Mouse (Mus musculus) C2C12 (cell line): Measurements from ENCODE around the gene Tmem131. TPM values are rescaled to one million over a fixed set of nuclear protein-coding genes. Genes with fewer than 3 reads are reported as not detected.

ENCODE experiments used
- H3K27me3 ChIP-seq: one replicate; pipeline ENCODE4 v1.6.1; 2011; ENCODE audit not compliant: control insufficient read depth, insufficient read depth, insufficient read length
- H3K36me3 ChIP-seq: one replicate; pipeline ENCODE4 v1.6.1; 2011; ENCODE audit not compliant: control insufficient read depth, insufficient read depth
- H3K4me3 ChIP-seq: one replicate; pipeline ENCODE4 v1.5.1; 2011; ENCODE audit warnings: mild to moderate bottlenecking, control low read depth; ENCODE audit not compliant: poor library complexity, insufficient read depth, severe bottlenecking
- H3K79me2 ChIP-seq: one replicate; pipeline ENCODE4 v1.6.1; 2011; ENCODE audit not compliant: control insufficient read depth, insufficient read depth
- H3K79me3 ChIP-seq: one replicate; pipeline ENCODE4 v1.6.1; 2011; ENCODE audit warnings: low read depth, control low read depth
- H3ac ChIP-seq: one replicate; pipeline ENCODE3; 2011; ENCODE audit warnings: low read depth; ENCODE audit not compliant: control insufficient read depth, insufficient read length
- CEBPB ChIP-seq: IDR thresholded peaks from one replicate; pipeline ENCODE4 v1.6.1; 2011; ENCODE audit warnings: low read depth, mild to moderate bottlenecking, control low read depth, moderate library complexity
- CTCF ChIP-seq: IDR thresholded peaks from one replicate; pipeline ENCODE4 v1.5.1; 2011; ENCODE audit not compliant: control insufficient read depth, insufficient read depth, insufficient read length
- FOSL1 ChIP-seq: IDR thresholded peaks from one replicate; pipeline ENCODE4 v1.8.0; 2011; ENCODE audit warnings: mild to moderate bottlenecking, low read length; ENCODE audit not compliant: poor library complexity, insufficient read depth, severe bottlenecking
- MAX ChIP-seq: IDR thresholded peaks from one replicate; pipeline ENCODE4 v1.6.1; 2011; ENCODE audit warnings: mild to moderate bottlenecking, control low read depth
- MYOD1 ChIP-seq: IDR thresholded peaks from one replicate; pipeline ENCODE4 v1.6.1; 2011; ENCODE audit warnings: low read depth; ENCODE audit not compliant: control insufficient read depth, insufficient read length
- MYOG ChIP-seq: IDR thresholded peaks from one replicate; pipeline ENCODE4 v1.6.1; 2011; ENCODE audit not compliant: control insufficient read depth, insufficient read length; ENCODE audit errors: extremely low read depth
- USF1 ChIP-seq: IDR thresholded peaks from one replicate; pipeline ENCODE4 v1.6.1; 2011; ENCODE audit warnings: low read depth, mild to moderate bottlenecking, control low read depth, moderate library complexity
- polyA plus RNA-seq: library from polyadenylated mRNA; unstranded; fragments of >200 nt; fragmentation: generic; extraction: Trizol; gene quantifications from one replicate; pipeline ENCODE4 v1.2.1, GENCODE M21; 2012; ENCODE audit warnings: missing spikeins

Gene Tmem131
- polyA plus RNA-seq, 1 experiment, result 12.9 TPM

DNA sequence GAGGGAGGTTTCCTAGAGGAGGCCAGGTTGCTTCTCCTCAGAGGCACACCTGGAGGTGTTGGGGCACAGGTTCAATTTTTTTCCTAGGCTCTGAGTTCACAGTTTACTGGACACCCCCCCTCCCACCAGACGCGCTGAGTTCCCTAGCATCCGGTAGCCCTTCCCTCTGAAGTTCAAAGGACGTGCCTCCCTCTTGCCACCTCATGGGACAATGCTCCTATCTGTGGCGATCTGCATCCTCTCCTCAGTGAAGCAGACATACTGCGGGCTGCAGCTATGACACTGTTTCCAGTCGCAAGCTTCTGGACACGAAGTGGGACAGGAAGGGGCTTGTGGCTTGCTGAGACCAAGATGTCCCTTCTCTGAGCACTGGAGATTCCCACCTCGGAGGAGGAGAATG, 183.1 kb downstream of the Tmem131 start:
- Histone ChIP-seq H3K79me3 (no peaks in the 10 kb centered on the region), H3K79me2 (no peaks in the 10 kb centered on the region), H3K4me3 (no peak overlapping the region), H3K36me3 (no peaks in the 10 kb centered on the region), H3K27me3 (peaks cover 21% of the 10 kb centered on the region), H3ac (no peak overlapping the region)
- no peak for TF ChIP-seq FOSL1
- no peak for TF ChIP-seq USF1
- TF ChIP-seq MAX, result no peak
- no peak for TF ChIP-seq MYOD1
- TF ChIP-seq CEBPB, result no peak
- TF ChIP-seq MYOG, result no peak
- TF ChIP-seq CTCF, result no peak

GRCm38 (mm10) chr1:36759076-36759475, 184.4 kb downstream of the Tmem131 start:
- H3K4me3 ChIP-seq, result no peak overlapping the region
- no peaks in the 10 kb centered on the region for H3K79me3 ChIP-seq
- no peak overlapping the region for H3ac ChIP-seq
- no peaks in the 10 kb centered on the region for H3K36me3 ChIP-seq
- no peak for TF ChIP-seq MAX
- peaks cover 14% of the 10 kb centered on the region for H3K27me3 ChIP-seq
- no peaks in the 10 kb centered on the region for H3K79me2 ChIP-seq

GRCm38 (mm10) chr1:36758553-36758952, 184.9 kb downstream of the Tmem131 start:
- no peak overlapping the region for H3K4me3 ChIP-seq
- H3K79me3 ChIP-seq, result no peaks in the 10 kb centered on the region
- H3K79me2 ChIP-seq, result no peaks in the 10 kb centered on the region
- no peak for TF ChIP-seq CTCF
- no peak for TF ChIP-seq MAX
- no peak for TF ChIP-seq FOSL1
- TF ChIP-seq MYOD1, result no peak
- no peak for TF ChIP-seq USF1
- TF ChIP-seq MYOG, result no peak
- no peak for TF ChIP-seq CEBPB
- no peaks in the 10 kb centered on the region for H3K36me3 ChIP-seq
- H3ac ChIP-seq, result no peak overlapping the region
- peaks cover 16% of the 10 kb centered on the region for H3K27me3 ChIP-seq

GRCm38 (mm10) chr1:36753932-36754675, 189.4 kb downstream of the Tmem131 start:
- Histone ChIP-seq H3K79me2 (no peaks in the 10 kb centered on the region), H3K79me3 (no peaks in the 10 kb centered on the region), H3K4me3 (no peak overlapping the region), H3ac (no peak overlapping the region), H3K27me3 (peaks cover 10% of the 10 kb centered on the region), H3K36me3 (no peaks in the 10 kb centered on the region)
- TF ChIP-seq CEBPB, result no peak
- no peak for TF ChIP-seq MYOD1
- no peak for TF ChIP-seq MAX
- no peak for TF ChIP-seq MYOG
- TF ChIP-seq USF1, result no peak
- no peak for TF ChIP-seq FOSL1
- no peak for TF ChIP-seq CTCF

DNA sequence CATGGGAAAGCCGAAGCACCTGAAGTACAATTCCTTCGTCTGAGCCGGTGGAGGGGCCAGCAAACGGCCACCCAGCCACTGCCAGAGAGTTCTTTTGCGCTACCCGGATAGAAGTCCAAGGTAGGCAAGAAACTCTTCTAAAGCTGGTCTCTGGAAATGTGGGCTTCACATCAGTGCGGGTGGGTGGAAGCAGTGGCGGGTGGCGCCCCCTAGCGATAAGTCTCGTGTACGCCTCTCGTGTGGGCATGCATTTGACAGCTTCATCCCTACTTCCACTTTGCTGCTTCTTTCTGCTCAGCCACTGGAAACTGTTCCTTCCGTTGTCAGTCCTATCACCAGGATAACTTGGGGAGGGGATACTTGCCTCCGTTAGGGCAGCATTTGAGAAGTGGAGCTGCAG, 197.0 kb downstream of the Tmem131 start:
- H3ac ChIP-seq, result no peak overlapping the region
- no peaks in the 10 kb centered on the region for H3K36me3 ChIP-seq
- no peaks in the 10 kb centered on the region for H3K79me2 ChIP-seq
- H3K4me3 ChIP-seq, result no peak overlapping the region
- TF ChIP-seq USF1 (no peak), CTCF (no peak), FOSL1 (no peak), MYOG (no peak)
- H3K27me3 ChIP-seq, result no peaks in the 10 kb centered on the region
- H3K79me3 ChIP-seq, result no peaks in the 10 kb centered on the region

DNA sequence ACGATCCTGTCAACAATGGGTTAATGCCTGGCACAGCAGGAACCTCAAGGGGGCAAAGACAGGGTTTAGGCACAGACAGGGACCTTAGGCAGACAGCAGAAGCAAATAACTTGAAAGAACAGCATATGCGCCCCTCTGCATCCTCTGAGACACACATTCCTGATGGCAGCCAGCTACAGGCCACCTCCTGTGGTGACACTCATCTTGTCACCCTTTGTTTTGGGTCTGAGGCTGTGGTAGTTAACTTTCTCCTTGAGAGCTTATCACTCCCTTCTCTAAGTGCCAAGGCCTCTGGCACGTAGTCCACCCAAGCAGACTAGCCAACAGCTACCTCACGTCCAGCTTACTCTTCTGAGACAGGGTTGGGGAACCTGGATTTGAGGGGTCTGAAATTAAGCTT, 197.8 kb downstream of the Tmem131 start:
- Histone ChIP-seq H3K4me3 (no peak overlapping the region), H3K79me2 (no peaks in the 10 kb centered on the region), H3K36me3 (no peaks in the 10 kb centered on the region), H3ac (no peak overlapping the region), H3K27me3 (peaks cover 3% of the 10 kb centered on the region), H3K79me3 (no peaks in the 10 kb centered on the region)
- no peak for TF ChIP-seq CTCF
- no peak for TF ChIP-seq MAX
- TF ChIP-seq FOSL1, result no peak
- no peak for TF ChIP-seq USF1
- TF ChIP-seq CEBPB, result no peak
- TF ChIP-seq MYOG, result no peak
- TF ChIP-seq MYOD1, result no peak
